ENCODE assay signal across 26 mouse cellular contexts in genomic region chr1:191368193-191368592, GRCm38 (mm10). TPM values are rescaled to one million over a fixed set of nuclear protein-coding genes. Genes with fewer than 3 reads are reported as not detected.
DNase-seq lines count a peak whose midpoint lies in the region; ATAC-seq lines count a peak whose summit lies in the region.
"Had no signal": no experiment of that assay in that cellular context is flagged by ENCODE, and none has a peak within 500 bp of the region (broad histone marks: within the 10 kb centered on the region; RNA-seq: fewer than 3 reads in every experiment).

No protein-coding gene starts in this region.

- peak; percentile 87 for DNase-seq in heart, adult 11 months
- no peak for DNase-seq in heart, postnatal 10 days
- peak; percentile 52 for DNase-seq in kidney, adult 8-10 months
- peak; percentile 31 for DNase-seq in kidney, postnatal 10 days
- DNase-seq in ovary, postnatal 14 days (ENCODE audit: low spot score) = no peak
- no peak for DNase-seq in forebrain, embryonic 10.5 days (ENCODE audit: extremely low spot score, low spot score)
- DNase-seq: adrenal gland, postnatal 10 days; cerebellum, adult 11 months; cerebellum, adult 9-10 months; cerebellum, postnatal 36 days; heart, postnatal 14 days; lung, embryonic 14.5 days; lung, postnatal 14 days; midbrain, embryonic 14.5 days; spleen, adult 18-20 months; thymus, adult 18-20 months; thymus, postnatal 25 days had no signal

- 90% methylated on average over 4 of the region's 4 CpGs for WGBS in kidney, embryonic 15.5 days
- WGBS in forebrain, embryonic 10.5 days = 97% methylated on average over 4 of the region's 4 CpGs

- peaks cover 41% of the 10 kb centered on the region for H3K36me3 ChIP-seq in kidney, embryonic 15.5 days
- H3K36me3 ChIP-seq in forebrain, embryonic 10.5 days (replicated peaks) = peaks cover 21% of the 10 kb centered on the region

- H3K4me3 ChIP-seq in kidney, embryonic 15.5 days (replicated peaks) = no peak overlapping the region
- H3K4me3 ChIP-seq in forebrain, embryonic 10.5 days = no peak overlapping the region
- H3K4me3 ChIP-seq: heart, embryonic 13.5 days; hindbrain, embryonic 12.5 days; limb, embryonic 13.5 days had no signal

- H3K9me3 ChIP-seq in kidney, embryonic 15.5 days (replicated peaks) = no peaks in the 10 kb centered on the region
- H3K9me3 ChIP-seq in forebrain, embryonic 10.5 days = no peaks in the 10 kb centered on the region
- H3K9me3 ChIP-seq: heart, embryonic 13.5 days; hindbrain, embryonic 12.5 days; limb, embryonic 13.5 days had no signal

- ATAC-seq in kidney, embryonic 15.5 days (replicated peaks; ENCODE audit: low FRiP score) = no peak
- ATAC-seq: forebrain, embryonic 14.5 days; hindbrain, postnatal 0 days; Patski had no signal

- no peaks in the 10 kb centered on the region for H3K4me1 ChIP-seq in kidney, embryonic 15.5 days
- no peaks in the 10 kb centered on the region for H3K4me1 ChIP-seq in forebrain, embryonic 10.5 days
- H3K4me1 ChIP-seq: hindbrain, embryonic 12.5 days had no signal

- intact Hi-C loops in heart, postnatal 10 days (cut with DNase I) = no loop called here

- no peaks in the 10 kb centered on the region for H3K27me3 ChIP-seq in kidney, embryonic 15.5 days
- H3K27me3 ChIP-seq in forebrain, embryonic 10.5 days (ENCODE audit: poor library complexity, severe bottlenecking) = no peaks in the 10 kb centered on the region
- H3K27me3 ChIP-seq: heart, embryonic 13.5 days; hindbrain, embryonic 12.5 days; limb, embryonic 13.5 days; Patski had no signal

- H3K4me2 ChIP-seq in kidney, embryonic 15.5 days = no peak overlapping the region
- H3K4me2 ChIP-seq: heart, embryonic 13.5 days; hindbrain, embryonic 12.5 days; limb, embryonic 13.5 days; lung, embryonic 14.5 days had no signal

- no peak overlapping the region for H3K27ac ChIP-seq in kidney, embryonic 15.5 days
- H3K27ac ChIP-seq in forebrain, embryonic 10.5 days = no peak overlapping the region
- H3K27ac ChIP-seq: heart, embryonic 13.5 days; hindbrain, embryonic 12.5 days; hindbrain, postnatal 0 days; kidney, postnatal 0 days; limb, embryonic 13.5 days; liver, embryonic 14.5 days had no signal

- H3K9ac ChIP-seq in kidney, embryonic 15.5 days = no peak overlapping the region
- H3K9ac ChIP-seq: heart, embryonic 13.5 days; hindbrain, embryonic 12.5 days; limb, embryonic 13.5 days; liver, embryonic 14.5 days; lung, embryonic 14.5 days had no signal

RNA-seq across cellular contexts. Expression of gene Ppp2r5a, which starts 34.9 kb away (rescaled TPM):
- 100 to 1,000 TPM; 113 to 127 TPM for total RNA-seq in heart, postnatal 10 days (2021)
- 17.7 and 17.8 TPM in 2 replicates for polyA plus RNA-seq in kidney, embryonic 15.5 days (2015; fragmentation: Nextera tagmentation; extraction: Ambion mirVana)
- polyA plus RNA-seq in forebrain, embryonic 10.5 days (2016; fragmentation: Nextera tagmentation; extraction: Ambion mirVana) = 9.1 and 9.5 TPM in 2 replicates

RNA-seq across cellular contexts. Expression of gene Tmem206, which starts 42.5 kb away (rescaled TPM):
- total RNA-seq in heart, postnatal 10 days (2021) = 1 to 10 TPM; 4.4 to 7.0 TPM
- polyA plus RNA-seq in kidney, embryonic 15.5 days (2015; fragmentation: Nextera tagmentation; extraction: Ambion mirVana) = 21.3 and 24.7 TPM in 2 replicates
- polyA plus RNA-seq in forebrain, embryonic 10.5 days (2016; fragmentation: Nextera tagmentation; extraction: Ambion mirVana) = 25.6 and 29.5 TPM in 2 replicates

RNA-seq across cellular contexts. Expression of gene Nenf, which starts 50.2 kb away (rescaled TPM):
- 100 to 1,000 TPM; 107 to 116 TPM for total RNA-seq in heart, postnatal 10 days (2021)
- 93.6 and 98.5 TPM in 2 replicates for polyA plus RNA-seq in kidney, embryonic 15.5 days (2015; fragmentation: Nextera tagmentation; extraction: Ambion mirVana)
- 49.9 and 51.9 TPM in 2 replicates for polyA plus RNA-seq in forebrain, embryonic 10.5 days (2016; fragmentation: Nextera tagmentation; extraction: Ambion mirVana)

Comparison
In these comparisons a context has a peak if more than half of its experiments do, and no peak if none do; other contexts are left out.
1. DNase-seq: peak in heart, adult 11 months (single experiment), kidney, adult 8-10 months (2 of 2) and kidney, postnatal 10 days (single experiment); none in heart, postnatal 10 days (0 of 2), ovary, postnatal 14 days (single experiment) and forebrain, embryonic 10.5 days (single experiment).